Mouse (Mus musculus) 416B (cell line): Measurements from ENCODE around the gene Itgb8.

ENCODE experiments used
- DNase-seq: peaks from one replicate; pipeline ENCODE4 v3.0.0; 2011; ENCODE audit warnings: low read depth

The Itgb8 gene

DNA sequence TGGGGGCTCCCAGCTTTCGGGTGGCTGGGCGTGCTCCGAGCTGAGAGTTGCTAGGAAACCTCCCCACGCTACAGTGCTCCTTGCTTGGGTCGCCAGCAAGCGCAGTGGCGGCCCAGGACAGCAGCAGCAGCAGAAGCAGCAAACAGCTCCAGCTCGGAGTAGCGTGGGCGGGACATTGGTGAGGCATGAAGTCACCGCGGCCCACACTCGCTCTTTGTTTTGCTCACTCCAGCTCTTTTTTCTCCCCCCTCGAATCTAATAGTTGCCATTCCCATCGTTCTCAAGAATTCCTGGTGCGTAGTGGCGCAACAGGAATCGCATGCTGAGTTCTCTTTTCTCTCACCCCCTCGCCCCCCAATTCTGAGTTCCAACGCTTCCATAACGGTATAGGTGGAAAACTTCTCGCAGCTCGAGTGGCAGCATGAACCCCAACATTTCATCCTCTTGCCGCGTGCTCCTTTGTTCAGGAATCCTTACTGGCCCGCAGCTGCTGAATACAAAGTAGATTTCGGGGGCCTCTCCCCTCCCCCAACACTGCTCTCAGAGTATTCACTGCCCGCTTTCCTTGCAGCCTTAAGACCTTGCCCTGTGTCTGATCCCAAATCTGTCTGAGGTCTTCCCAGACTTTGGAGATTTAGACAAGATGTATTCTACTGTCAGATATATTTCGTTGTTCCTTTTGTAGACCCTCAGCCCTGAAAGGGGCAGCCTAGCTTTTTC, at the start of gene Itgb8:
TSS of gene Itgb8 (minus strand) at position 107 of the 720 bp plus-strand sequence.
- DNase-seq: no peak

GRCm38 (mm10) chr12:119276282-119276681, 37.7 kb upstream of the Itgb8 start:
- no peak for DNase-seq

GRCm38 (mm10) chr12:119273605-119274004, 35.0 kb upstream of the Itgb8 start:
- DNase-seq: no peak

DNA sequence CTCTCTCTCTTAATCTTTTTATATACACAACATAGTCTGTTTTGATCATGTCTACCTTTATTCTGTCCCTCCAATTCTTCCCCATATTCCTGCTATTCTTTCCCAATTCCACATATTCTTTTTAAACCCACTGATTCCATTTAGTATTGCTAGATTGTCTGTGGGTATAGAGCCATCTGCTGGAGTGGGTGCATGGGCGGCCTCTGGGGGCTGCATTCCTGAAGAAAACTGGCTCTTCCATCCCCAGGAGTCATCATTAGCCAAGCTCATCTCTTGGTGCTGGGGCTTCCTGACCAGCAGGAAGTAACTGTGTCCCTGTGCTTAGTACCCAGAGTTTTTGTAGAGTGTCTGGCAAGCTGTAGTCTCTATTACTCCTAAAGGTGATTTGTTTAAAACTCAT, 33.4 kb upstream of the Itgb8 start:
- DNase-seq: no peak

GRCm38 (mm10) chr12:119270036-119270435, 31.4 kb upstream of the Itgb8 start:
- DNase-seq: no peak

GRCm38 (mm10) chr12:119268723-119269122, 30.1 kb upstream of the Itgb8 start:
- no peak for DNase-seq

GRCm38 (mm10) chr12:119264506-119264905, 25.9 kb upstream of the Itgb8 start:
- DNase-seq: no peak

GRCm38 (mm10) chr12:119248581-119248980, 10.0 kb upstream of the Itgb8 start:
- DNase-seq: no peak

DNA sequence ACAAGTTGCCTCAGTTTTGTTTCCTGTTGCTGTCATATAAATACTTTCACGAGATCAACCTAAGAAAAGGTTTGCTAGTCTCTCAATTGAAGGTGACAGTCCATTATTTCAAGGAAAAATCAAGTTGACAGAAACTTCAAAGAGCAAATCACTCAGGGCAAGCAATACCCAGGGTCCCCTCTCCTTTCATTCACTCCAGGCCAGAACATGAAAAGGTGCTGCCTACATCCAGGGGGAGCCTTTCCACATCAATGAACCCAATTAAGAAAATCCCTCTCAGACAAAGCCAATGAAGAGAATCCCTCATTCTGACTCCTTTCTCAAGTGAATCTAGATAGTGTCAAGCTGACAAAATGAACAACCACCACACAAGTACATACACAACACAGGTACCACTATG, 2.5 kb upstream of the Itgb8 start:
- no peak for DNase-seq

DNA sequence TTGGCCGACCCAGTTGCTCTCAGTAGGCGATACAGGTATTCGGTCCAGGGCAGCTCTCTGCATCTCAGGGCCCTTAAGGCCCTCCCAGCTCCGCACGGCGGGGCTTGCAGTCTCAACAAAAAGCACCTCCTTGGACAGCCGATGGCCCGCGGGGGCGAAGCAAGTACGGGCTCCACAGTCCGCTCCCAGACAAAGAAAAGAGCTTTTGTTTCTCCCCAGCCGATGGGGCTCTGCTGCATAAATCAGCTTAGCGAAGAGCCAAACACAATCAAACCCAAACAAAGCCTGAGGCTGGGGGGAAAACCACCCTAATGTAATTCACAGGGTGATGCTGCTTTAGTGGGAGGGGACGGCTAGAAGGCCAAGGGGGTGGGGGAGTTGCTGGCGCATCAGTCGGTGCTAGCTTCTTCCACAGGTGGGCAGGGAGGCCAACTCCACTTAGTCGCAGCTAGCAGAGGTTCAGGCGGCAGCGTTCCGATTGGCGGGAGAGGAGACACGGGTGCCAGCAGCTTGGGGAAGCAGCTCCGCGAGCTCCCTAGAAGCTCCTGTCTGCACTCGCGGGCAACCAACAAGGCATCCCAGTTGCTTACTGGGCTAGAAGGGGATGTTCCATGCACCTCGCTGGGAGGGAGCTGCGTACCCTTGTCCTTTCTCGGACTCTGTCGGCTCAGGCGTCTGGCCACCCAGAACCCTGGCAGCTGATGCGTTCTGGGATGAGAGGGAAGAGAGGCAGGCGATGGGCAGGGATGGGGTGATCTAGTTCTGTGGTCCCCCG, 494 bp downstream of the Itgb8 start:
- DNase-seq: no peak

- DNase-seq: no peak
Observed at GRCm38 (mm10) chr12:119237241-119237920, 1.2 kb downstream of the Itgb8 start.

DNA sequence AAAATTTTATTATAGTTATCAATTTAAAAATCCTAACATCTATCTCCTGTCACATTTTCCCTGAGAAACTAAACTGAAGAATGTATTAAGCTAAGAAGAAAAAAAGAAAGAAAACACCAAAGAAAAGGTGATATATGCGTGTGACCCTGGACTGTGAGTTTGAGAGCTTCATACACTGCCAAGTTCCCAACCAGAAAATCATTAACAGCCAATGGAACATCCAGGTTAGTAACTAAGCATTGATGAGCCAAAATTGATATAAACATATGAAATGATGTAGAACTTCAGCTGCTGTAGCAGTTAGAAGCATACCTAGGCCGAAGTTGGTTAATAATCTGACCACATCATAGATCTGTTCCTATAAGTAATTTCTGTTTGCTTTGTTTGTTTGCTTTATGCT, 6.8 kb downstream of the Itgb8 start:
- DNase-seq: no peak

GRCm38 (mm10) chr12:119230444-119230843, 8.2 kb downstream of the Itgb8 start:
- no peak for DNase-seq

DNA sequence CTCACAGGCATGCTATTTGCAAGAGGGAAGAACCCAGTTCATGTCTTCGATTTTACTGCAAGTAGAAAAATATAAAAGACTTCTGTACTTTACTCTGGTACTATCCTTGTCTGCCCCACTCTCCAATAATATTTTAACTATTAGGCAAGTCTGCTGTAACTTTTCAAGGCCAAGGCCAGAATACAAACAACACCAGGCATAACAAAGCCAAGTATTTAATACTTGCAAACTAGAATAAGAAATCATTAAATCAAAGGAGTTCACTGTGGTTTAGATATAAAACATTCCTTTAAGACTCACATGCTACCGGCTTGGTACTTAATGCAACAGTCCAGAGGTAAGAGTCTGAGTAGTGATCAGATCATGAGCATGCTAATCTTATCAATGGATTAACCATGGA, 9.0 kb downstream of the Itgb8 start:
- no peak for DNase-seq

DNA sequence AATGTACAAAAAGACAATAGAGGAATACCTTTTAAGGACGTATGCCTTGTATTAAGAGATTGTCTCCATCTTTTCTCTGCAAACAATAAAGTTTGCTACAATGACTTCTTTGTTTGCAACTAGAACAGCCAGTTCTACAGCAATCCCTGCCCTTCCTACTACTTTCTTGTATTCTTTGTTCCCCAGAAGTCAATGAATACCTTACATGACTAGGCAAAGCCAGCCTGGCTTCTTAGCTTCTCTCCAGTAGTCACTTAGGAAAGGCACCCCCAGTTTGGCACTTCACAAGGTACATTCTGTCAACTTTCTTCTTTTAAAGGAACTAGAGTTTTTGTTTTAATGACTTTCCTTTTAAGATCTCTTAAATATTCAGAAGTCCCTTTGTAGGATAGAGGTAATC, 10.7 kb downstream of the Itgb8 start:
- no peak for DNase-seq

DNA sequence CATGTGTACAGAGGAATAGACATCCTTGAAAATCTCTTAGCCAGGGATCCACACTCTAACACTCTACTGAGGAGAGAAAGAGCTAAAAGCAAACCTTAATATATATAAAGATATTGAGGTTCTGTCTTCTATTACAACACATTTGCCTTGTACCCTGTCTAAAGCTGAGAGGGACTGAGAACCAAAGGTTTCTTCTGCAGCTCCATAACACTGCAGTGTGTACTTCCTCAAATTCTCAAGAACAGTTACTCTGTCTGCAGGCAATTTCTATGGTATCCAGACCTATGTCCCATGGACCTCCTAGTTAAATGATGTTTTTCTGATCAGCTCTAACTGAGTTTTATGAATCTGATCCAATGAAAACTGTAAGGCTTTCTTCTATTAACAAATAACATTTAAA, 13.9 kb downstream of the Itgb8 start:
- no peak for DNase-seq

- DNase-seq: no peak
Observed at GRCm38 (mm10) chr12:119219409-119219808, 19.2 kb downstream of the Itgb8 start.

- no peak for DNase-seq
Observed at GRCm38 (mm10) chr12:119217700-119218265, 20.8 kb downstream of the Itgb8 start.

GRCm38 (mm10) chr12:119215225-119215624, 23.4 kb downstream of the Itgb8 start:
- peak; percentile 1 for DNase-seq

GRCm38 (mm10) chr12:119211533-119211932, 27.1 kb downstream of the Itgb8 start:
- no peak for DNase-seq

- DNase-seq: no peak
Observed at GRCm38 (mm10) chr12:119210590-119210989, 28.0 kb downstream of the Itgb8 start.

DNA sequence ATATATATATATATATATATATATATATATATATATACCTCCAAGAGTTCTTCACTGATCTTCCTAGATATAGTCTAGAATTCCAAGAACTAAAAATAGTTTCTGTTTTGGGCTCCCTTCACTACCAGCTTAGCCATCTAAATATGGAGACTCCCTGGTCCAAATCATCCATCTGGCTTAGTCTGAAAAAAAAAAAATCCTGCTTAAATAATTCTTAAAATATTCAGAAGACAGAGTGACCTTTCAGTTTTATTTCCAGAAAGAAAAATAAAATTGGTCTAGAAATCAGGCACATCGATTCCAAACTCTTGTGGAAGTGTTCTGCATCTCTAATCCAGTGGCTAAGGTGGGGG, 28.6 kb downstream of the Itgb8 start:
- DNase-seq: no peak
